Mouse (Mus musculus) 3134 (cell line): Measurements from ENCODE around the gene Usp40.
A peak's percentile ranks its signal among the peaks of the same experiment; 100 is the strongest.
"Not testable (repeated sequence)": the region's sequence is repeated elsewhere in the genome, so short reads cannot be mapped to it uniquely, and the experiment has no call there.

Source experiments
- DNase-seq: peaks from one replicate; pipeline ENCODE4 v3.0.0-alpha.2; 2011; ENCODE audit warnings: low spot score; ENCODE audit not compliant: insufficient read length; ENCODE audit errors: extremely low read depth

Gene Usp40

DNA sequence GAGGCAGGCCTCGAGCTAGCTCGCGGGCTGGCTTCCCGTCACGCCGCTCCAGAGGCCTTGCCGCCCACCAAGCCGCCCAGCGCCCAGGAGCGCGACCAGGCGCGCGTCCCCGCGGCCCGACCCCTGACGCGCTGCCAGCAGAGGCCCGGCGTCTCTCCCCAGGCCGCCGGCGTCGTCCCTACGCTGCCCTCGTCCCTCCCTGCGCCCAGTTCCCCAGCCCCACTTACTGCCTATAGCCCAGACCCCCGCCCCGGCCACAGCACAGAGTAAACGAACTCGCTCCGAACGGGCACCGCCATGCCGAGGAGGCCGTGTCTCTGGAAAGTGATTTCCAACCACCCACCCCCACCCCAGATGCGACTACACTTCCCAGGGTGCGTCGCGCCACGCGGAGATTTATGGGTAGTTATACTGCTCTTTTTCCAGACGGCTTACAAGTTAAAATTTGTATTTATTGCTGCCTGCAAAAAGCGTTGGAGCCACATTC is at the start of gene Usp40:
Gene Usp40, minus strand, starts transcription at position 341 of the 487 bp plus-strand sequence.
- DNase-seq, result peak; percentile 90

DNA sequence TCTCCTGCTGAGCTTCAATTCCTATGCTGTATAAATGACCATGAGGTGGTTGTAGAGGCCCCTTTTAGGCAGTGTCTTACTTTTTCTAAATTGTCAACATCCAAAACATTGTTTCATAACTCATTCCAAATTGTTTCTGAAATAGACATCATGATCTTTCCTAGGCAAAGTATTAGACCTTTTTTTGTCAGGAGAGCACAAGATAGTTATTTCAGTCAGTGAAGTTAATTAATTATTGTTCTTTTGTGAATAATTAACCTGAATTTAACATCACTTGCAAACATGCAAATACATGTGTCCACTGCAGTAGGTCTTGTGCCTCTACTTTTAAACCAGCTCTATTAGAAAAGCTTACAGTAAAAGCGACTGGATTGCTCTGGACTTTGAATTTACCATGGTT is 46.7 kb upstream of the Usp40 start, which contains the start of gene Ugt1a10:
Gene Ugt1a10, plus strand, starts transcription at position 301 of the 400 bp plus-strand sequence.
- DNase-seq, result no peak

DNA sequence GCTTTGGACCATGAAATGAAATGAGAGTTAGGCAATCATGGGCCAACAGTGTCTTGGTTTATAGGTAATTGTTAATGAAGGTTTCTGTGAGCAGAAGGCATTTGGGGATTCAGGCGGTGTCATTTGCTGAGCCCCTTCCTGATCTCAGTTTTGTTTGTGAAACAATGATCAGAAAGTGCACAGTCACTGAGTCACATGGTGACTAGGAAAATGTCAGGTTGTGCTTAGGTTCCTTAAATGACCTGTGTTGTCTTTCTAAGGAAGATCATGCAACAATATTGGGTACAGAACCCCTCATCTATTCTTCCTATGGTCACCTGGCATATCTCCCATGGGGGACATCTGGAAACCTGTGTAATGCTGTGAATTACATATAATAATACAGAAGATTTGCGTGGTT is 39.1 kb upstream of the Usp40 start:
- not testable (repeated sequence) for DNase-seq

DNA sequence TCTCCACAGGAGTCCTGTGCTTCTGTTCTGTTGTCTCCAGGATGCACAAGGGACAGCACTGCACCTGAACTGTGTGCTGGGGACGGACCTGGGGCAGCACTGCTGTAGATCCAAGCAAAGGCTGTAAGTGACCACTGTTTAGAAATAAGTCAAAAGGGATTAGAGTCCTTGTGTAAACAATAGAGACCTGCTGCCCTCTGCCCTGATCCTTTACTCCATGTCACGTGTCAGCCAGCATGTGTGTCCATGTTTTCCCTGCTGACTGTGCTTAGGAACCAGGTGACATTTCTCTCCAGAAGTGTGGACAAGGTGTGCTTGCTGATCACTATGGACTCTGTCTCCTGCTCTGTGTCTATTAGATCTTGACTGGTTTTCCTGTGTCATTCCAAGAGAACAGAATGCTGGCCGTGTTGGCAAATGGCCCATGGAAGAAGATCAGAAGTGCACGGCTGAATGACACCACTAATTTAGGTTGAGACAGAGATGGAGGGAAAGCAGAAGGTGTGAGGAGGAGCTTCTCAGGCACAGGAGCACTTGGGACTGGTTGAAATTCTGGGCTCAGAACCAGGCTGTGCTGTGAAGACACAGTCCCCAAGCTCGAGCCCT is 36.6 kb upstream of the Usp40 start:
- not testable (repeated sequence) for DNase-seq

DNA sequence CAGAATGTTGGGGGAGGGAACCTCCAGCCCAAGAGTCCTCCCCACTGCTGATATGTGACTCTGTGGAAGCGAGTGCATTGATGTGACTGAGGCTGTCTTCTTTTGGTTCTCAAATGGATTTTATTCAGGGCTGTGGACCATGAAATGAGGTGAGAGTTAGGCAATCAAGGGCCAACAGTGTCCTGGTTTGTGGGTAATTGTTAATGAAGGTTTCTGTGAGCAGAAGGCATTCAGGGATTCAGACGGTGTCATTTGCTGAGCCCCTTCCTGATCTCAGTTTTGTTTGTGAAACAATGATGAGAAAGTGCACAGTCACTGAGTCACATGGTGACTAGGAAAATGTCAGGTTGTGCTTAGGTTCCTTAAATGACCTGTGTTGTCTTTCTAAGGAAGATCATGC is 34.7 kb upstream of the Usp40 start:
- not testable (repeated sequence) for DNase-seq

DNA sequence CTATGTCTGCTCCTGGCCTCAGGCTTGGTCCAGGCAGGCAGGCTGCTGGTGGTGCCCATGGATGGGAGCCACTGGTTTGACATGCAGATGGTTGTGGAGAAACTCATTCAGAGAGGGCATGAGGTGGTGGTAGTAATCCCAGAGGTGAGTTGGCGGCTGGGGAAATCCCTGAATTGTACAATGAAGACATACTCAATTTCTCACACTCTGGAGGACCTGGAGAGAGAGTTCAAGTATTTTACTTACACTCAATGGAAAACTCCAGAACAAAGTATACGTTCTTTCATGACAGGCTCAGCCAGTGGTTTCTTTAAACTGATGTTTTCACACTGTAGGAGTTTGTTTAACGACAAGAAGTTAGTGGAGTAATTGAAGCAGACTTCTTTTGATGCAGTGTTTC is 16.9 kb upstream of the Usp40 start:
- DNase-seq, result not testable (repeated sequence)

DNA sequence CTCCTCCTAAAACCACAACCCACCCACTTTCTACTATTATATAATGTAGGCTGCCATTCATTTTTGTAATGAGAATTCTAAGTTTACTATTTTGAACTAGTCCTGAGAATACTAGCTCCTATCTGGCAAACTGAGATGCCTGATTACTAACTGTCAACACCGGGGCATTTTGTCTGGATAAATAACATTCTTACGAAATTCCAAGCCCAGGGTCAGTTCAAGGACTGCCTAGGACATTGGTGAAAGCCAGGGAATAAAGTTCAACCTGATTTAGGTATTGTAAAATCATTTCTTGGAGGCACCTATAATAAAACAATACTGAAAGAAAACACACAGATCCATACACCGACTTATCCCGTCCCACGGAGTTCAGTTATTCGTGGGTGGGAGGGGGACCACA is 7.0 kb upstream of the Usp40 start:
- DNase-seq, result no peak

DNA sequence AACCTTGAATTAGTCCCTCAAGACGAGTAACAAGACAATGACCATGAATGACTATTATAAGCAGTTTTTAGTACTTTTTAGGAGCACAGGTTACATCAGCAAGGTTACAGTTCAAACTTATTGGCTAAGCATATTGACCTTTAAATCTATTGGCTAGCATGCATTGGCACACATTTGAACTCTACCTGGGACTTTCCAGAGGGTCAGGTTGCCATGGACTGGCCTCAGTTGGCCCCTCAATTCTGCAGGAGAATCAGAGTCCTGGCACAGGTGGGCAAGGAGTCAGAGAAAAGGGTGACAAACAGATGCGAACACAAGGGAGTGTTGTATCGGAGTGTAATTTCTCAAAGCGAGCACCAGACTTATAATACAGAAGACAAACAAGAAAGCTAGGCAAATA is 6.3 kb upstream of the Usp40 start:
- DNase-seq, result no peak

DNA sequence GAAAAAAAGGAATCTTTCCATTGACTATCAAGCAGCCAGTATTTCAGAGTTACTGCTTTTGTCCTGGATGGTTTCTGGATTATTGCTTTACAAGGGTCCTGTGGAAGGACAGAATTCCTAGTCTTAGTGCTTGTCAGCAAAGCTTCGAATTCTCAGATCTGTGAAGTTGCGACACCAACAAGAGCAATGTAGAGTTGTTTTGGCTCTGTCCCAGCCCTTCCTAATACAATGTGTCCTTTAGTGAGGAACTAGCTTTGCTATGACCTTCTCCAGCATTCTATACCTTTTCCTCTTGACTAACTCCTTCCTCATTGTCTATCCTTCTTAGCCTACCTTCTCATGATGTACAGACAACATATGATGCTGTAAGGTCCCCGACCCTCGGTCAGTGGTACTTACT is 5.8 kb upstream of the Usp40 start:
- no peak for DNase-seq

DNA sequence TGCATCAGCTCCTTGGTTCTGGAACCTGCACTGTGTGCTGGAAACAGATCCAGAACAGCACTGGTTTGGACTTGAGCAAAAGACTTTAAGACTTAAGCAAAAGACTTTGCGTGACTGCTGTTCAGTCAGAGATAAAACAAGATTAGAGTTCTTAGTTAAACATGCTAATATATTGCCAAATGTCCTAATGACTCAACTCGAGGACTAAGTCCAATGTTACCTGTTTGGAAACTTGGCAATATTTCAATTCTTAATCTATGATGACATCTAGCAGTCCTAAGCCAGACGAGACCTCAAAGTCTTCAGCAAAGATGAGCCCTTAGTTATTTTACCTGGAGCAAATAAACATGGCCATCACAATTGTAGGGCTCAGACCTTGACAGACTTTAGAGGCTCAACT is 5.4 kb upstream of the Usp40 start:
- no peak for DNase-seq

DNA sequence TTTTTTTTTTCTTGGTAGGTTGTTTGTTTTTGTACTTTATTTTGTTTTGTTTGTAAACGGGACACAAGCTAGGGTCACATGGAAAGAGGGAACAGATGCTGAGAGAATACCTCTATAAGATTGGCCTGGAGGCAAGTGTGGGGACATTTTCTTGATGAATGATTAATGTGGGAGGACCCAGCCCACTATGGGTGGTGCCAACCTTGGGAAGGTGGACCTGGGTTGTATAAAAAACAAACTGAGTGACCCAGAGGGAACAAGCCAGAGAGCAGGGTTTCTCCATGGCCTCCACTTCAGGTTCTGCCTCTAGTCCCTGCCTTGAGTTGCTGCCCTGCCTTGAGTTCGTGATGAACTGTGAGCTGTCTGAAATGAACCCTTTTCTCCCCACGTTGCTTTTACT is 1.2 kb upstream of the Usp40 start:
- no peak for DNase-seq

DNA sequence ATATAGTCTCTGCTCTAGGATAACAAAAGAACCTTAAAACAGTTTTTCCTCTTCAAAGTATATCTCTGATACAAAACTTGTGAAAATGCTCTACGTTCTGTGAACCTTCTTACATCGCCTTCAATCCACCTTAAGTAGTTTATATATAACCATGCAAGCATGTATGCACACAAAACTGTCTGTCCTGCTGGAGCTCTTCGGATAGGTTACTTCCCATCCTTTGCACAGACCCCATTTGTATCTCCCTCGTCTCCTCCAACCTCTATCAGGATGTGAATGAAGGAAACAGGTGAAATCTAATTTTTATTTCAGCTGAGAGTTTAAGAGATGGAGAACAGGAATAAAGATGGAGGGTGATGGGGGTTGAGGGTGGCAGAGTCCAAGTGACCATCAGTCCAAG is 384 bp upstream of the Usp40 start:
- no peak for DNase-seq

DNA sequence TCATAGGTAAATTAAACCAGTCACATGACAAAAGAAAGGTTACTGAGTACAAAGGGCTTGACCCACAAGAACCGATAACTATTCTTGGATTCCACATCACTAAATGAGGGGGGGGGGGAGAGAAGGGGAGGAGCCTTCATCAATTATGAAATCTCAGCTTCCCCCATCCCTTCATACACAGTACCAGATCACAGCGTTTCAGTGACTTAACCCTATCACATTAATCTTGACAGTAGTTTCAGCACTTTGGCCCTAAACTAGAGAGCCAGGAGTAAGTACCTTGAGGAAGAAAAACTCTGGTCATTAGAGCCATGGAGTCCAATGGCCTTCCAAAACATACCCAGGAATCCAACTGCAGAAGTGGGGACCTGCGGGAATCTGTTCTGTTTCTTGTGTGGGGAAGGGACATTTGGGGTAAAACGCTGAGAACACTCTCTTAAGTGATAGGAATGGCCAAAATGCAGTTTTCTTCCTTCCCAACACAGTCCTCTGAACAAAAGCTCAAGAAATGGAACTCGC is 600 bp downstream of the Usp40 start:
- DNase-seq, result no peak

DNA sequence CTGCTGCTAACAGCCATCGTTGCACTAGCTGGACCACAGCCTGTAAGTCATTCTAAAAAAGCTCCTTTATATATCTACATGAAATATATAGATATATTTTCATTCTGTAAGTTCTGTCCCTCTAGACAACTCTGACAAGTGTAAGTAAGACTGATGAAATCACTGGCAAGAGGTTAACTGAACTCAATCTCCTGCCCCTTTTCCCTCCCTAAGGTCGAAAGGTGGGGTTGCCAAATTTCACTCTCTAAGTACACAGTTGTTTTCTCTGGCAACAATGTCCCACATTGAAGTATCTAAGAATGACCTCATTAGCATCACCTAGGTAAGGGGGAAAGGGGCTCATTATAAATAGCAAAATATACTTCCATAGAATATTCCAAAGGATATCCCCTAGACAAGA is 15.6 kb downstream of the Usp40 start:
- DNase-seq, result no peak

DNA sequence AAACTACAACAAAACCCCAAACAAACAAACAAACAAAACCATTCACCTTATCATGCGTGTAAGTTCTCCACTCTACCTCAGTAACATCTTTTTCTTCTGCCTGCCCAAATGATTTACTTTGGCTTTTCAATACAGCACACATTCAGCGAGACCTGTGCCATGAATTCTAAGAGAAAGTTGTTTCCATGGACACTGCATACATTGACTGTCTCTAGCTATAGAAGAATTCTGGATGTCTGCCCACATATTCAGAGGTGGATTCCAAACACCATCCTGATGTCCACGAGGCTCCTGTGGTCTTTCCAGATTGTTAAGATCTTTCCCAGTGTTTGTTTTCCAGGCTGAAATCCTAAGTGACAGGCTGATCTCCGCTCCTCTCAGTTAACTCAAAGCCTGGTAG is 26.1 kb downstream of the Usp40 start:
- DNase-seq, result no peak

DNA sequence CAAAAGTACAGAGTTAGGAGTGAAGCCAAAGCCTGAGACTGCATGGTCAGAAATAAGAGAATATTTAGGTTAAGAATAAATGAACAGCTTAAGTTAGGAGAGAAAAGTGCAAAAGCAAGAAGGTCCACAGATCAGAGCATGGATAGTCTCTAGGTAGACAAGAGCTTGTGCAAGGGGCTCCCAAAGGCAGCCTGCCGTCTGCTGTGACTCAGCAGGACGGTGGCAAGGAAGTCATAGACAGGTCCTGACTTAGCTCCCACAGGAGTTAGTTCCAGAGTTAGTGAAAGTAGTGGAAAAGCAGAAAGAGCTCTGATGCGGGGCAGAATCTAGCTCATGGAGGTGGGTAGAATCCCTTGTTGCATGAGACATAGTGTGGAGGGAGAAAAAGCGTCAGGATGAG is 38.0 kb downstream of the Usp40 start:
- DNase-seq, result no peak

DNA sequence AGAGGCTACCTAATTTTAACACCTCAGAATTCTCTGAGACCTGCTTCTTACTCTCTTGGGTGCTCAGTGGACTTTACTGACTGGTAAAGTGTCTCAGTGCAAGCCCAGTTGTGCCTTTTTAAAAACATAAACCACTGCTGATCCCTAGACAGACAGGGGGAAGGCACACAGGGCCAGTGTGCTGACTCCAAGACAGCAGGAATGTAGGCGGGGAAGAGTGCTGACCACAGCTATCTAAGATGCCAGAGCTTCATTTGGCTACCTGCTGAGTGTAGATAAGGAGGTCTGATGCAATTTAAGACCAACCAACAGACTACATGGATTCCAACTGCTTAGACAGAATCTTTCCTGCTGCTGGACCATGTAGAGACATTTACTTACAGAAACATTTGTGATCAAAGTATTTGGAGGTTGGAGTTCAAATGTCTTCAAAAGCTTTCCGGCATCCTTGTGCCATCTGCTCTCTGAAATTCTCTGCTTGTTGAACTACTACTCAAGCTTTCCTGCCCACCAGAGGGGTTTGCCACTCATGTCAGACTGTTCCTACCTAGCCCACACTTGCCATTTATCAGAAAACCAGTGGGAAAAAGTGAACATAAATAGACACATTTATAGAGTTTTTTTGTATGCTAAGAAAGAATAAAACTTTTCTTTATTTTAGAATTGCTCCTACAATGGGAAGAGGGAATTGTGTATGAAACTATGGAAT is 46.7 kb downstream of the Usp40 start:
- DNase-seq, result no peak

DNA sequence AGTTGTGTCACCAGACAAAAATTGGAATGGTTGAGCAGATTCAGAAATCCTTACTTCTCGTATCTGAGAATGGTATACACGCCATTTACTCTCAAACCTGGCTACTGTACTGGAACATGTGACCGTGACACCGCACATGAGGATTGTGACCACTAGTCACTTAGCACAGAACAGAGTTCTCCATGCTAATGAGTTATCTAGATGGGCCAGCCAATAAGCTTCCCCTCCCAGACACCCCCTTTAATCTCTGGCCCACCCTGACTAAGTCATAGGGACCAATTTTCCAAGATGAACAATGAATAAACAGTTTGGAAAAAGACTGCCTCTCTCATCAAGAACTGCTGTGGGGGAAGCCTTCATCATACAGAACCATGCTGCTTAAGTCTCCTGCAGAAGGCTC is 47.6 kb downstream of the Usp40 start:
- no peak for DNase-seq

DNA sequence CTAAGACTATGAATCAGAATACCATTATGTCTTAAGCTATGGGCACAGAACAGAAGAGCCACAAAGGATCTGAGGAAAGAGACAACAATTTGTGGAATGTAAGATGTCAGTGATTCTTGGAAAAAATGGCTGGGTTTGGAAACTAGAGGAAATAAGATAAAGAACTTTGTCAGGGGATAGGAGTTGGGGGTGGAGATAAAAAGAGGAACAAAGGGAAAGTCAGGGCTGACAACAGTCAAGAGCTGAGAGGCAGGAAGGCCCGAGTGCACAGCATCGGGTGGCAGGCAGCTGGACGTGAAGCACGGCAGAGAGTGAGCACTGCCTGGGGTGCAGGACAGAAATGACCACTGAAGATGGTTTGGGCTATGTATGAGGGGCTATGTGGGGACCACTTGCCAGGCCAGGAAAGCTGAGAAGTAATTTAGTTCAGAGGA is 48.3 kb downstream of the Usp40 start:
- DNase-seq, result no peak

DNA sequence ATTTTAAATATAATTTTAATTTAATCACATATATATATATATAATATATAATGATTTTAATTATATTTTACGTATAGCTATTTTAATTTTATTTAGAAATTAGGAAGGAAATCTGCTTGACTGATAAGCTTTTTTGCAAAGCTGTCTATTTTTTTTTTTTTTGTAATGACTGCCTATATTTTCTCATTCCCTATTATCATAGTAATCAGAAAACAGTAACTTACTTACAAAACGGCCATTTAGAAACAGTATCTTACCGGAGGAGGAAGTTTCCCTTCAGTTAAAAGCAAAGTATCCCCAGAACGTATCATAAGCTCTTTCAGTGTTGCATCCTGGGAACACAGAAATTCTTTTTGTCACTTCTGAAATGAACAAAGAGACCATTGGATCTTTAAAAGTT is 48.8 kb downstream of the Usp40 start:
- DNase-seq, result no peak

DNA sequence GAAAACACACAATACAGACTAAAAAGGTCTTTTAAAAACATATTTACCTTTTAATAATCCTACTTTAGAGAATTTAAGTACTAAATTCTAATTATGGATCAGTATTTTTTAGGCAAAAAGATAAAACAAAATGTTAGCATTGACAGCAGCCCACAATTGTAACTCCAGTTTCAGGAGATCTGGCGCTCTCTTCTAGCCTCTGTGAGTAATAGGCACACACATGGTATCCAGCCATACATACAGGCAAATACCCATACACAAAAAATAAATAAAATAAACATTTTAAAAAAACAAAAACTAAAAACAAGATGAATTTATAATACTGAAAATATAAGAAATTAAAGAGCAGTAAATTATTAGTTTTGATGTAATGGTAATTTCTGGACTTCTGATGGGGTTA is 49.4 kb downstream of the Usp40 start:
- no peak for DNase-seq

DNA sequence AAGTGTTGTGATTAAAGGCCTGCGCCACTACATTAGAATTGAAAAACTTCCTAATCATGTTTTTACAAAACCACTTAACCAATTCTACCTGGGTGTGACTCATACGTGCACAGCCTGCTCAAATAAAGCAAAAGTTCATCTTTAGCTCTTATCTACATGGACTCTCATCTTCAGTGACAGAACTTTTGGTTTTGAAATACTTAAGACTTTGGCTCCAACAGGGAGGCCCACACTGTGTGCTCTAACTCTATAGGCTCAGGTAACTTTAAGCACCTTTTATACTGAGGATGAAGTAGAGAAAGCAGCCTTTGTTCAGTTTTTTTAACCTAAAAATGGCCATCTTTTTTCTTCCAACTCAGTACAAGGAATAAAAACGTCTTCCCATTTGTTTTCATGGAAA is 55.3 kb downstream of the Usp40 start:
- DNase-seq, result no peak
